Mouse (Mus musculus) myocyte (in vitro differentiated cells): ENCODE data around the gene Flcn. TPM values are rescaled to one million over a fixed set of nuclear protein-coding genes. Genes with fewer than 3 reads are reported as not detected.
"Not testable (repeated sequence)": the region's sequence is repeated elsewhere in the genome, so short reads cannot be mapped to it uniquely, and the experiment has no call there.

ENCODE experiments used
- H3K27me3 ChIP-seq: one replicate; pipeline ENCODE4 v1.6.1; 2011; ENCODE audit not compliant: control insufficient read depth, insufficient read depth, insufficient read length
- H3K36me3 ChIP-seq: one replicate; pipeline ENCODE4 v1.6.1; 2011; ENCODE audit not compliant: control insufficient read depth, insufficient read depth
- H3K4me2 ChIP-seq: one replicate; pipeline ENCODE4 v1.6.1; 2011; ENCODE audit warnings: low read depth, control low read depth
- H3K4me3 ChIP-seq: one replicate; pipeline ENCODE4 v1.5.1; 2011; ENCODE audit warnings: mild to moderate bottlenecking, control low read depth, moderate library complexity
- H3K79me2 ChIP-seq: one replicate; pipeline ENCODE4 v1.6.1; 2011; ENCODE audit not compliant: control insufficient read depth, insufficient read depth
- H3ac ChIP-seq: one replicate; pipeline ENCODE4 v1.6.1; 2011; ENCODE audit not compliant: control insufficient read depth, insufficient read length
- CEBPB ChIP-seq: IDR thresholded peaks from 2 replicates; pipeline ENCODE4 v1.6.1; 2011; ENCODE audit warnings: mild to moderate bottlenecking, moderate library complexity; ENCODE audit not compliant: poor library complexity, insufficient read depth, severe bottlenecking
- E2F4 ChIP-seq: IDR thresholded peaks from one replicate; pipeline ENCODE4 v1.6.1; 2011; ENCODE audit warnings: mild to moderate bottlenecking, control low read depth, moderate library complexity; ENCODE audit not compliant: insufficient read depth
- MAX ChIP-seq: IDR thresholded peaks from one replicate; pipeline ENCODE4 v1.6.1; 2011; ENCODE audit warnings: low read depth, mild to moderate bottlenecking, control low read depth
- MYOD1 ChIP-seq, 3 experiments: IDR thresholded peaks; one replicate each; pipeline ENCODE4 v1.6.1; 2011; ENCODE audit warnings: control low read depth in 2 of 3, low read depth in 2 of 3, mild to moderate bottlenecking in 2 of 3, moderate library complexity in 1 of 3; ENCODE audit not compliant: insufficient read length in 2 of 3, control insufficient read depth in 1 of 3
- MYOG ChIP-seq, 3 experiments: IDR thresholded peaks; one replicate each; pipeline ENCODE4 v1.6.1; 2011; ENCODE audit warnings: control low read depth in 2 of 3, low read depth in 2 of 3, mild to moderate bottlenecking in 2 of 3; ENCODE audit not compliant: insufficient read length in 2 of 3, control insufficient read depth in 1 of 3, insufficient read depth in 1 of 3
- POLR2A ChIP-seq: IDR thresholded peaks from one replicate; pipeline ENCODE4 v1.6.1; 2011; ENCODE audit warnings: low read depth, mild to moderate bottlenecking, control low read depth, moderate library complexity; ENCODE audit not compliant: insufficient read length
- POLR2AphosphoS2 ChIP-seq: IDR thresholded peaks from one replicate; pipeline ENCODE4 v1.6.1; 2011; ENCODE audit warnings: low read depth, control low read depth; ENCODE audit not compliant: insufficient read length
- REST ChIP-seq: IDR thresholded peaks from one replicate; pipeline ENCODE4 v1.6.1; 2011; ENCODE audit warnings: mild to moderate bottlenecking, control low read depth, moderate library complexity; ENCODE audit not compliant: insufficient read depth, insufficient read length
- SRF ChIP-seq: IDR thresholded peaks from one replicate; pipeline ENCODE4 v1.6.1; 2011; ENCODE audit warnings: low read depth; ENCODE audit not compliant: control insufficient read depth, insufficient read length
- TCF12 ChIP-seq: IDR thresholded peaks from one replicate; pipeline ENCODE4 v1.6.1; 2011; ENCODE audit warnings: mild to moderate bottlenecking, control low read depth; ENCODE audit not compliant: poor library complexity, insufficient read depth, severe bottlenecking
- TCF3 ChIP-seq: IDR thresholded peaks from one replicate; pipeline ENCODE4 v1.6.1; 2011; ENCODE audit warnings: low read depth, control low read depth; ENCODE audit not compliant: insufficient read length
- USF1 ChIP-seq: IDR thresholded peaks from one replicate; pipeline ENCODE4 v1.6.1; 2011; ENCODE audit warnings: low read depth, mild to moderate bottlenecking, control low read depth, moderate library complexity
- polyA plus RNA-seq: library from polyadenylated mRNA; unstranded; fragments of >200 nt; fragmentation: generic; extraction: Trizol; gene quantifications from one replicate; pipeline ENCODE4 v1.2.1, GENCODE M21; 2012; ENCODE audit warnings: missing spikeins

Flcn gene
- polyA plus RNA-seq, 1 experiment: 43.9 TPM

- H3K79me2 ChIP-seq: peaks cover 9% of the 10 kb centered on the region
- H3K4me3 ChIP-seq: no peak overlapping the region
- H3ac ChIP-seq: no peak overlapping the region
- H3K27me3 ChIP-seq: no peaks in the 10 kb centered on the region
- TF ChIP-seq REST (no peak), CEBPB (no peak), SRF (no peak), USF1 (no peak), MAX (no peak), POLR2A (no peak), TCF3 (no peak), MYOD1 (IDR thresholded peaks at IDR 0.05; ENCODE audit: control insufficient read depth in 1 of 3, insufficient read length in 2 of 3, low read depth in 2 of 3) (no peak), POLR2AphosphoS2 (no peak)
- no peak overlapping the region for H3K4me2 ChIP-seq
- H3K36me3 ChIP-seq: no peaks in the 10 kb centered on the region
Measured at GRCm38 (mm10) chr11:59846311-59846710, 36.5 kb upstream of the Flcn start.

- Histone ChIP-seq H3K36me3 (peaks cover 10% of the 10 kb centered on the region), H3K27me3 (no peaks in the 10 kb centered on the region), H3K4me3 (peak within 1 kb of the TSS; percentile 90), H3K4me2 (peak within 1 kb of the TSS; percentile 100), H3K79me2 (peaks cover 33% of the 10 kb centered on the region), H3ac (peak within 1 kb of the TSS; percentile 62)
- TF ChIP-seq POLR2A: peak; percentile 69
- no peak for TF ChIP-seq USF1
- no peak for TF ChIP-seq CEBPB
- TF ChIP-seq TCF12: no peak
- no peak for TF ChIP-seq REST
- no peak for TF ChIP-seq SRF
- peak; percentile 74 for TF ChIP-seq POLR2AphosphoS2
- no peak for TF ChIP-seq MYOG (IDR thresholded peaks at IDR 0.05; ENCODE audit: control insufficient read depth in 1 of 3, insufficient read depth in 1 of 3, insufficient read length in 2 of 3, low read depth in 2 of 3)
- no peak for TF ChIP-seq TCF3
- TF ChIP-seq MAX: no peak
- no peak for TF ChIP-seq MYOD1 (IDR thresholded peaks at IDR 0.05; ENCODE audit: control insufficient read depth in 1 of 3, insufficient read length in 2 of 3, low read depth in 2 of 3)
- TF ChIP-seq E2F4: no peak
Measured at GRCm38 (mm10) chr11:59839459-59840126, 29.8 kb upstream of the Flcn start, which contains the start of gene Cops3. TSS of gene Cops3 (minus strand) at chr11:59839838.

- H3K4me2 ChIP-seq: peak within 1 kb of the TSS; percentile 100
- TF ChIP-seq E2F4 (no peak), MAX (no peak), SRF (no peak), POLR2AphosphoS2 (no peak), MYOG (IDR thresholded peaks at IDR 0.05; ENCODE audit: control insufficient read depth in 1 of 3, insufficient read depth in 1 of 3, insufficient read length in 2 of 3, low read depth in 2 of 3) (no peak), TCF12 (no peak)
- H3K27me3 ChIP-seq: no peaks in the 10 kb centered on the region
- peak within 1 kb of the TSS; percentile 90 for H3K4me3 ChIP-seq
- peak within 1 kb of the TSS; percentile 62 for H3ac ChIP-seq
- peaks cover 14% of the 10 kb centered on the region for H3K36me3 ChIP-seq
- H3K79me2 ChIP-seq: peaks cover 36% of the 10 kb centered on the region
Measured at GRCm38 (mm10) chr11:59839008-59839458, 29.2 kb upstream of the Flcn start, which contains the start of gene Nt5m. TSS of gene Nt5m (plus strand) at chr11:59839447.

- TF ChIP-seq MAX: no peak
- TF ChIP-seq TCF12: no peak
- TF ChIP-seq MYOD1 (IDR thresholded peaks at IDR 0.05; ENCODE audit: control insufficient read depth in 1 of 3, insufficient read length in 2 of 3, low read depth in 2 of 3): no peak
- TF ChIP-seq MYOG (IDR thresholded peaks at IDR 0.05; ENCODE audit: control insufficient read depth in 1 of 3, insufficient read depth in 1 of 3, insufficient read length in 2 of 3, low read depth in 2 of 3): no peak
- TF ChIP-seq SRF: no peak
- no peak for TF ChIP-seq E2F4
- no peak for TF ChIP-seq USF1
- TF ChIP-seq CEBPB: no peak
- no peak for TF ChIP-seq POLR2A
- no peak for TF ChIP-seq REST
- TF ChIP-seq TCF3: no peak
- no peak for TF ChIP-seq POLR2AphosphoS2
- Histone ChIP-seq H3K27me3 (no peaks in the 10 kb centered on the region), H3K36me3 (peaks cover 14% of the 10 kb centered on the region), H3ac (no peak overlapping the region), H3K4me3 (peak overlapping the region; percentile 90), H3K79me2 (peaks cover 41% of the 10 kb centered on the region), H3K4me2 (peak overlapping the region; percentile 85)
Measured at GRCm38 (mm10) chr11:59838426-59838825, 28.6 kb upstream of the Flcn start.

- H3ac ChIP-seq, H3K4me3 ChIP-seq, H3K27me3 ChIP-seq: not testable (repeated sequence)
- Histone ChIP-seq H3K36me3 (peaks cover 17% of the 10 kb centered on the region), H3K79me2 (peaks cover 41% of the 10 kb centered on the region), H3K4me2 (peak overlapping the region; percentile 85)
Measured at GRCm38 (mm10) chr11:59837789-59838188, 28.0 kb upstream of the Flcn start.
